Mouse (Mus musculus) lung, postnatal 14 days (tissue): ENCODE measurements around the gene Lrsam1.
A peak's percentile ranks its signal among the peaks of the same experiment; 100 is the strongest.

Experiments used
- DNase-seq: peaks from one replicate; pipeline ENCODE4 v3.0.0; 2021

Lrsam1 gene

DNA sequence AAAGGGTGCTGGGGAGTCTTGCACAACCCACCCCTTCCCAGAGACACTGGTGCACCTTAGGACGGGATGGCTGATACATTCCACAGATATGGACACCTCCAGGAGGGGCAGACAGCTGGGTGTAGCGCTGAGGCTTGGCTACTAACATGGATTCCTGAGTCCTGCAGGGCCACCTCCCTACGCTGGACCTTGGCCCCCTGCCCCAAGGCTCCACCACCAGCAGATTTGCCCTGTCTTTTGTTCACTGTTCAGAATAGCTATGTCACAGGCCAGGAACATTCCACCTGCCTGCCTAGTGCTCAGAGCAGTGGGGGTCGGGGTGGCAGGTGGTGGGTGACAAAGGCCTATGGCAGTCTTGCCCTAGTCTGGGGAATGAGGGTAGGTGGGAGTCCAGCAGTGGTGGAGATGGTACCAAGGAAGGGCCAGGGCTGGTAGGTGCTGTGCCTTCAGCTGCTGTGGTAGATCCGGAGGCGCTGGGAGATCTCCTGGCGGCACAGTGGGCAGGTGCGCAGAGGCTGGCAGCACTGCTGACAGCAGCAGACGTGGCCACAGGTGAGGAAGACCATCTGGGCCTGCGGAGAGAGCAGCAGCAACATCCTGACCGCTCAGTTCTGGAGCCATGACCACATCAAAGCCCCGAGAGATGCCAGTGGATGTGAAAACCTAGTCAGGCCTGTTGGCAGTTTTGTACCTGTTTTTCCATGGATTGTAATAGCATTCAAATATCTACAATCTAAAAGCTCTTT is 34.9 kb downstream of the Lrsam1 start:
- DNase-seq, result no peak

GRCm38 (mm10) chr2:32924306-32924844 is 37.0 kb downstream of the Lrsam1 start:
- DNase-seq, result no peak

GRCm38 (mm10) chr2:32923551-32924250 is 37.7 kb downstream of the Lrsam1 start:
- DNase-seq, result no peak

DNA sequence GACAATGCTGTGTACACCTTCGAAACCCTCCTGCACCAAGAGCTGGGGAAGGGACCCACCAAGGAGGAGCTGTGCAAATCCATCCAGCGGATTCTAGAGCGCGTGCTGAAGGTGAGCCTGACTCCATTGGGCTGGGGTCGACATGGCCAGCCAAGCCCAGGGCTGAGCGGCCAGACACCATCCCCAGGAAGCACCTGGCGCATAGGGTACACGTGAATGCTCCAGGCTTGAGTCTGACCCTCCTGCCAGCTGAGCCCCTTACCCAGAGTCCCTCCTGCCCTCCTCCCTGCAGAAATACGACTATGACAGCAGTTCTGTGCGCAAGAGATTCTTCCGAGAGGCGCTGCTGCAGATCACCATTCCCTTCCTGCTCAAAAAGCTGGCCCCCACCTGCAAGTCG is 38.9 kb downstream of the Lrsam1 start:
- DNase-seq, result no peak

DNA sequence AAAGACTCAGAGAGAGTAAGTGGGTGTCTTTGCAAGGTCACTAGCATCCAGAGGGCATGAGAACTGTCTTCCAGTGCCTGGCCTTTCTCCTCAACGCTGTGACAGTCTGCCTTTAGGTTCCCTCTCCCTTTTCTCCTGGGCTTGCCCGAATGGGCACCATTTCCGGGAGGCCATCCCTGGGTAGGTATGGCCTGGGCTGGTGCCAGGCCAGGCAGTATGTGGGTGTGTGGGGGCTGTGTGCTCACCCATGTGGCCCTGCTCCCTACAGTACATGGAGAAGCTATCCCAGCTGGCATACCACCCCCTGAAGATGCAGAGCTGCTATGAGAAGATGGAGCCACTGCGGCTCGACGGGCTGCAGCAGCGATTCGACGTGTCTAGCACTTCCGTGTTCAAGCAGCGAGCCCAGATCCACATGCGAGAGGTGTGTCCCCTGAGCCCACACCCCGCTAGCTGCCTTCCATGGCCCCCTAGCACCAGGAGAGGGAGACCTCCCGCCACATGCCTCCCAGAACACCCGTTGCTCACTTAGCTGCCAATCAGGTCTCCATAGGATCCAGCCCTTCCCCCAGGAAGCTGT is 39.5 kb downstream of the Lrsam1 start:
- no peak for DNase-seq

- no peak for DNase-seq
Measured at GRCm38 (mm10) chr2:32921235-32921634, 40.2 kb downstream of the Lrsam1 start.

DNA sequence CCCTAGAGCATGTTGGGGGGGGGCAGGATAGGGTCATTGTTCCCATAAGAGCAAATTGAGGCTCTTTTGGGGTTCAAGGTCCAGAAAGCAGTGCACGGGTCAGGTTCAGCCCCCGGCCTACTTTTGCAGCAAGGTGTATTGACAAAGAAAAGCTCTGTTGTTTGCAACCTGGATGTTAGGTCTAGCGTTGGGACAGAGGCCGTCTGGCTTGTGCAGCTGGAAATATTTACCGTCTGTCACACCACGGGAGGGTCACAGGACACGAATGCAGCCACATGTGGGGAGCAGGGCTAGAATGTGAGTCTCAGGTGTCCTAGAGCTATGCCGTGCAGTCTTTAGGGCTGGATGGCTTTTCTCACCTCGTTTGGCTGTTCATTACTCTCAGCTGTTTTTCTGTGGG is 43.0 kb downstream of the Lrsam1 start:
- no peak for DNase-seq

DNA sequence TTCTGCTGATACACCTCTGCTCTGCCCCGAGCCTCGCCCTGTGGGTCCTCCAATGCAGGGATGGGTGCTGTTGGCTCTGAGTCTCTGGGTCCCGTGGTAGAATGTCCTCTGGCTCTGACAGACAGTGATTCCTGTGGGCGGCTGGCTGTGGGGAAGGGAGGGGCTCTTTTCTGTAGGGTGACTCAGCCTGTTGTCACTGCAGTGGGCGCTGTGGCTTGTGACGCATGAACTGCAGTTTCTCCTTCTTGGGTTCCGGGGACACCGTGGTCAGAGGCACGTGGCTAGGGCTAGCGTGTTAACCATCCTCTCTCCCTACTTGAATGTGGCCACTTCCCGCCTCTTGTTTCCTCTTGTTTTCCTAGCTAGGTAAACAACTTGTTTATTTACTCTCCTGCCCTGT is 43.9 kb downstream of the Lrsam1 start:
- DNase-seq, result peak; percentile 44

DNA sequence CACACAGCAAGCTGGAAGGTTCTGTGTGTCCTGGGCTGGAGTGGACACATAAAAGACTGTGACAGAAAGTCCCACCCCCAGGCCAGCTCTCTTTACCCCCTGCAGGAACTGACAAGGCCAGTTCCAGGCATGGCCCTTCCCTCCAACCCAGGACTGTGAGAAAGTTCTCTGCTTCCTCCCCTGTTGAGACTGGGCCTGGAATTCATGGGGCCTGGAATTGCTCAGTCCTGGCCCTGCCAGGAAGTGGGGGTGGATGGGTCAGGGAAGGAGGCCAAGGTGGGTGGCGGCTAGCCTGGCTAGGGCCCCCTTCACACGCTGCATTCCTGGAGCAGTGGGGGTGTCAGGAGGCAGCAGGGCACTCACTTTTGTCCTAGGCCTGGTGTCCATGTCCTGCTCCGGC is 46.5 kb downstream of the Lrsam1 start:
- peak; percentile 80 for DNase-seq

DNA sequence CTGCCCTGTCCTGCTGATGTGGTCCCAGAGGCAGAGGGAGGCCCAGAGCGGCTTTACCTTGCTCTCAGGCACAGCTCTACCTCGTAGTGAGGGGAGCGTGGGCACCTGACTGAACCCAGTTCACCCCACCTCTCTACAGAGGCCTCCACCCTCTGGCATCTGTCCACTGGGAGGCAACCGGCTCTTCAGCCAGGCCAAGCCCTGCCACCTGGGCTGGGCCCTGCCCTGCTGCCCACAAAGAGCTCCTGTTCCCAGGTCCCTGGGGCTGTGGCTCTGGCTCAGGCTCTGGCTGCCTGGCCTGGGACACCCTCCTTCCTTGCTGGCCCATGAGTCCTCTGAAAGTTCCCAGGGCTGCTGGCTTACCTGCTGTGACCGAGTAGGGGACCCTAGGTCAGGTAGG is 47.1 kb downstream of the Lrsam1 start:
- peak; percentile 75 for DNase-seq

DNA sequence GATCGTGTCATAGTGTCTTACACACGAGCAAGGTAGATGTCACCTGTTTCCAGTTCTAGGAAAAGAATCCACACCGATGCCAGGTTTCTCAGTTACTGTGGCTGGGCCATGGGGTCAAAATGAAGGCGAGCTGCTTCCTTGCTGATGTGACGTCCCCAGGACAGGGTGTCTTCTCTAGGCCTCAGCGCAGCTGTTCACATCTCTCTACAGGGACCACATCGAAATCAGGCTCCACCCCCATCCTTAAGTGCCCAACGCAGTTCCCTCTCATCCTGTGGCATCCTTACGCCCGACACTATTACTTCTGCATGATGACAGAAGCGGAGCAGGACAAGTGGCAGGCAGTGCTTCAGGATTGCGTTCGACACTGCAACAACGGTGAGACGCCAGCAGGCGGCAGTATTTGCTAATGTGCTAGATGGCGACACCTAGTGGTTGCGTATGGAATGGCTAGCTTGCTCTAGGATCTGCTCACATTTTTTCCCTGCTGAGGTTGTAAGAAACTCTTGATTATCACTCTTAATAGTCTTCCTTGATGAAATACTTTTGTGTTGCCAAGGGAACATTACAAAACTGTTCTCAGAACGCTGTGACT is 49.1 kb downstream of the Lrsam1 start:
- peak; percentile 92 for DNase-seq

GRCm38 (mm10) chr2:32911639-32912182 is 49.7 kb downstream of the Lrsam1 start:
- DNase-seq, result no peak

DNA sequence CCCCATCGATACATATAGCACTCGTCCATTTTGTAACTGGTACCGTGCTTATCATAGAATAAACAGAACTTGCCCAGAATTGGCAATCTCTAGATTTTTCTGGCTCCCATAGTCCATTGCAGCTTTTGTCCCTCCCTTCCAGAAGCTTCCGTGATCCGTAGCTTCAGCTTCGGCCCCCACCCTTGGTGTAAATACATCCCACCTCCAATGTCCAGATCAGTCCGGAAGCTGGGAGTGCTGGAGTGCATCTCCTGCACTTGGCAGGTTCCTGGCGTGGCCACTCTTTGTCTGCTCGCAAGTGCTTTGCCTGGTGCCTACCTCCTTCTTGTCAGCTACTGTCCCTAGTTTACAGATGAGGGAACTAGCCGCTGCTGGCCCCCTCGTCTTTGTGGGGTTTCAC is 52.6 kb downstream of the Lrsam1 start:
- DNase-seq, result no peak

DNA sequence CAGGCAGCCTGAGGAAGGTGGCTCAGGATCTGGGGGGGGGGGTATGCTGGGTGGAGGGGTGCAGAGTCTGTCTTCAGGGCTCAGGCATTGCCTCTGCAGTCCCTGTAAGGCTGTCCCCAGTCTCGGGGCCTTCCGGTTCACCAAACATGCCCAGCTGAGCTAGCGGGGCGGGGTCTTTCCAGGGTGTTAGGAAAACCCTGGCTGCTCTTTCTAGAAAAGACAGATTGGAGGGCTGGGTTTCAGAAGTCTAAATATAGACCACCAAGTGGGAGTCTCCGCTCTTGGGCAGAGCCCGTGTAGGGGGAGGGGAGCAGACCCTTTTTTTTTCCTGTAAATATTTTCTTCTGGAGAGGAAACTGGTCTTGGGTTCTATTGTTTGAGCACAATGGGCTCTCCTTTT is 53.1 kb downstream of the Lrsam1 start:
- peak; percentile 79 for DNase-seq

- no peak for DNase-seq
Measured at GRCm38 (mm10) chr2:32907442-32907841, 54.0 kb downstream of the Lrsam1 start.

- DNase-seq, result no peak
Measured at GRCm38 (mm10) chr2:32905297-32905696, 56.1 kb downstream of the Lrsam1 start.

GRCm38 (mm10) chr2:32904637-32905036 is 56.8 kb downstream of the Lrsam1 start:
- DNase-seq, result no peak

DNA sequence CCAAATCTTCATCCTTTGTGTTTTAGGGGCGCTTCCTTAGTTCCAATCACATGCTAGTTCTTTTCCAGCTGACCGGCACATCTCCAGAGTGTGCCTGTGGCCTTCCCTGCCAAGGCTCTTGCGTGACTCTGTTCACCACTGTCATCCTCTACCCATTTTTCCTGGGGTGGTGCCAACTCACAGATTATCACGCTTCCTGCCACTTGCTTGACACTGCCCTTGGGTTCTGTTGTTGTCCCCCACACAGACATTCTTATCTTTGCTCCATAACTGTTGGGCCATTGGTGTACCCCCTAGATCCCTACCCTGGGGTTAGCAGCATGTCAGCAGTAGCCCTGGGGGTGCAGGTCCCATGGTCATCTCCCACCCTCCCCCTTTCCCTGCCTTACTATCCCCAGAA is 57.9 kb downstream of the Lrsam1 start:
- no peak for DNase-seq

DNA sequence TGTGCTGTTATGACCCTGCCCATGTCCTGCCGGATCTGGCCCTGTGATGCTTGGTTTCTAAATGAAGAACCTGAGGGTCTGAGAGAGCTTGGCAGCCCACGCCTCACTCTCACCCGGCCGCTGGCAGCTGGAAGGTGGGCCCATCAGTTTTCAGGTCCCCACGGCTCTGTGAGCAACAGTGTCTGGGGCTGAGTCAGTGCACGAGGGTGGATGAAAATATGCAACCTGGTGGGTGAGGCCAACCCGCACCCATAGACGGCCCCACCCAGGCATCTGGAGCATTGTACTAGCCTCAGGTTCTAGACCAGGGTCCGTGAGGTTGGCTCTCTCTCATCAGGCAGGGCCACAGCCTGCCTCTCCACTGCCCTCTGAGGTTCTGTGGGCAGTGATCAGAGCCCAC is 59.3 kb downstream of the Lrsam1 start:
- DNase-seq, result no peak

GRCm38 (mm10) chr2:32898983-32899382 is 62.4 kb downstream of the Lrsam1 start:
- DNase-seq, result peak; percentile 73

GRCm38 (mm10) chr2:32896507-32897147 is 64.8 kb downstream of the Lrsam1 start:
- no peak for DNase-seq

GRCm38 (mm10) chr2:32895606-32896106 is 65.8 kb downstream of the Lrsam1 start:
- no peak for DNase-seq

DNA sequence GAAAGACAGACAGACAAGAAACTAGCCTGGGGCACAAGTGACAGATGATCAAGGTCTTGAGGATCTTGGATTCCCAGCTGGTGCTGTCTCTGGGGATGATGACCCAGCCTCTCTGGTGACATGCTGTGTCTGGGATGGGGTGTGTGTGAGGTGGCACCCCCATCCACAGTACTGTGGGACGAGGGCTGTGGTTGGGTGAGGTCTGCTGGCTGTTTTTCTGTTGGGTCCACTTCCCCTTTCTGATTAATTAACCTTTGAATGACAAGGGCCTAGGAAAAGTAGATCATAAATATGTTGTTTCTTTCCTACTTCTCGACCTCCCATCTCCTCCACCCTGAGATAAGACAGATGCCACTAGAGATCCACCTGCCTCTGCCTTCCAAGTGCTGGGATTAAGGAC is 67.3 kb downstream of the Lrsam1 start:
- no peak for DNase-seq
